Mouse (Mus musculus) forebrain, embryonic 11.5 days (tissue): ENCODE measurements at regions not wholly inside any gene's neighbourhood (a gene's known extent, or its start where the extent isn't known, plus 50 kb on each side); places are given as distances from the start of the nearest gene placed in this dataset.

Experiments
- ATAC-seq: fragments of 200-750 bp; cut with Nextera tagmentation; replicated peaks from 2 replicates; pipeline ENCODE4 v1.8.0; 2017; ENCODE audit warnings: moderate TSS enrichment; ENCODE audit not compliant: low FRiP score
- DNase-seq: peaks from one replicate; pipeline ENCODE4 v3.0.0-alpha.2; 2017; ENCODE audit warnings: low spot score
- H3K27ac ChIP-seq: fragments of 300-500 bp; sonication (generic); 2 replicates; pipeline ENCODE4 v1.5.1; 2014; ENCODE audit warnings: low read depth, low read length
- H3K27me3 ChIP-seq: fragments of 300-500 bp; sonication (generic); 2 replicates; pipeline ENCODE4 v1.6.1; 2014; ENCODE audit warnings: mild to moderate bottlenecking, low read length, mixed read lengths; ENCODE audit not compliant: control insufficient read depth, insufficient read depth
- H3K36me3 ChIP-seq: fragments of 300-500 bp; sonication (generic); 2 replicates; pipeline ENCODE4 v1.6.1; 2014; ENCODE audit warnings: mild to moderate bottlenecking, low read length, moderate library complexity, mixed read lengths; ENCODE audit not compliant: control insufficient read depth, insufficient read depth
- H3K4me1 ChIP-seq: fragments of 300-500 bp; sonication (generic); replicated peaks from 2 replicates; pipeline ENCODE4 v1.6.1; 2014; ENCODE audit warnings: low read length, mixed read lengths; ENCODE audit not compliant: control insufficient read depth, insufficient read depth
- H3K4me2 ChIP-seq: fragments of 300-500 bp; sonication (generic); 2 replicates; pipeline ENCODE4 v1.6.1; 2014; ENCODE audit warnings: low read depth, mild to moderate bottlenecking, low read length, moderate library complexity, mixed read lengths; ENCODE audit not compliant: severe bottlenecking
- H3K4me3 ChIP-seq: fragments of 300-500 bp; sonication (generic); 2 replicates; pipeline ENCODE4 v1.5.1; 2014; ENCODE audit warnings: low read depth, low read length
- H3K9ac ChIP-seq: fragments of 300-500 bp; sonication (generic); 2 replicates; pipeline ENCODE4 v1.6.1; 2014; ENCODE audit warnings: low read length
- H3K9me3 ChIP-seq: fragments of 300-500 bp; sonication (generic); 2 replicates; pipeline ENCODE4 v1.6.1; 2016; ENCODE audit warnings: low read length, mixed read lengths; ENCODE audit not compliant: control insufficient read depth
- WGBS: fragments of 180-500 bp; shearing (Covaris S2); extraction: QIAGEN DNeasy Blood & Tissue Kit; methylation state at CpG from one replicate; pipeline ENCODE4 v1.1.7; 2014; 5-methylcytosine and 5-hydroxymethylcytosine counted together

DNA sequence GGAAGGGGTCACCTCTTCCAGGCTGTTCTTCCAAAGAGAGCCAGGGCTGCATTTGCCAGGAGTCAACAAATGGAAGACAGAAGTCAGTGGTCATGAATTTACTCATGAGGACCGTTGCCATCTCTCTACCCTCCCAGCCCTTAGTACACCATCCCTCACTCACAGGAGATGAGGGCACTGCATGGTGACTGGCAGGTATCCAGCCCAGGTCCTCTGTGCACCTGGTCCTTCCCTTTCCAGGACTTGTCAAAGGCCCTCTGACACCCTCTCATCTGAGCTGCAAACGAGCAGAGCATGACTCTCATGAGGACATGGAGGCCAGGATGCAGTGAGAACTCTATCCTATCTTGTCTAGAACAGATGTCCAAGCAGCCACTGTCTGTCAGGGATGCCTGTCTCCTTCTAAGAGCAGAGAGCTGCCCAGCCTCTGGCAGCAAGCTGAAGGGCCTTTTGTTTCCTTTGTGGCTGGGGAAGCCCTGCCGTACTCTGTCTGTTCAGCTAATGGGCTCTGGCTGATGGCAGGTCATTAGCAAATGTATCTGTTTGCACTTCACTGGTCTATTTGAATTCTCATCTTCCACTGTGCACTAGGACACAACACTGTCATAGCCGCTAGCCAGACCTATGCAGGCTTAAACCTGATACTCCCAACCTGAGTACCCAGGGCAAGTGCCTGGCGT lies 50.6 kb upstream of the Neurl1b start:
- ATAC-seq (no peak), DNase-seq (peak; percentile 49)
- Histone ChIP-seq H3K36me3 (no peaks in the 10 kb centered on the region), H3K4me1 (peaks cover 8% of the 10 kb centered on the region; the same call in 1 of the 2 replicates), H3K9me3 (no peaks in the 10 kb centered on the region), H3K4me3 (no peak overlapping the region), H3K27me3 (no peaks in the 10 kb centered on the region), H3K27ac (peak overlapping the region; percentile 46), H3K4me2 (no peak overlapping the region), H3K9ac (no peak overlapping the region)
- WGBS, result 49% methylated on average over 5 of the region's 5 CpGs
